Mouse (Mus musculus) embryonic facial prominence, embryonic 12.5 days (tissue): ENCODE results near the gene Ptpn14. TPM values are rescaled to one million over a fixed set of nuclear protein-coding genes. Genes with fewer than 3 reads are reported as not detected.
"Not testable (repeated sequence)": the region's sequence is repeated elsewhere in the genome, so short reads cannot be mapped to it uniquely, and the experiment has no call there.

Source experiments
- ATAC-seq: fragments of 200-750 bp; cut with Nextera tagmentation; 2 replicates; pipeline ENCODE4 v1.8.0; 2017; ENCODE audit not compliant: insufficient number of reproducible peaks, insufficient read depth, low FRiP score, low TSS enrichment
- H3K27ac ChIP-seq: fragments of 300-500 bp; sonication (generic); 2 replicates; pipeline ENCODE4 v1.5.1; 2016; ENCODE audit warnings: mild to moderate bottlenecking
- H3K27me3 ChIP-seq: fragments of 300-500 bp; sonication (generic); 2 replicates; pipeline ENCODE4 v1.6.1; 2016; ENCODE audit warnings: mild to moderate bottlenecking, moderate library complexity
- H3K36me3 ChIP-seq: fragments of 300-500 bp; sonication (generic); 2 replicates; pipeline ENCODE4 v1.6.1; 2016; ENCODE audit warnings: mild to moderate bottlenecking
- H3K4me1 ChIP-seq: fragments of 300-500 bp; sonication (generic); 2 replicates; pipeline ENCODE4 v1.6.1; 2016
- H3K4me2 ChIP-seq: fragments of 300-500 bp; sonication (generic); replicated peaks from 2 replicates; pipeline ENCODE4 v1.6.1; 2016; ENCODE audit warnings: mild to moderate bottlenecking, moderate library complexity
- H3K4me3 ChIP-seq: fragments of 300-500 bp; sonication (generic); 2 replicates; pipeline ENCODE4 v1.5.1; 2016; ENCODE audit warnings: mild to moderate bottlenecking
- H3K9ac ChIP-seq: fragments of 300-500 bp; sonication (generic); 2 replicates; pipeline ENCODE4 v1.6.1; 2016; ENCODE audit warnings: mild to moderate bottlenecking, moderate library complexity
- H3K9me3 ChIP-seq: fragments of 300-500 bp; sonication (generic); 2 replicates; pipeline ENCODE4 v1.6.1; 2016; ENCODE audit warnings: mild to moderate bottlenecking, moderate library complexity
- WGBS: fragments of 180-500 bp; shearing (Covaris S2); methylation state at CpG from one replicate; pipeline ENCODE4 v1.1.7; 2016; 5-methylcytosine and 5-hydroxymethylcytosine counted together
- polyA plus RNA-seq: library from polyadenylated mRNA; unstranded; fragments of >200 nt; fragmentation: Nextera tagmentation; extraction: Ambion mirVana; gene quantifications from 2 replicates; pipeline ENCODE4 v1.2.1, GENCODE M21; 2016

Gene Ptpn14
- 9.0 and 11.2 TPM in 2 replicates for polyA plus RNA-seq

DNA sequence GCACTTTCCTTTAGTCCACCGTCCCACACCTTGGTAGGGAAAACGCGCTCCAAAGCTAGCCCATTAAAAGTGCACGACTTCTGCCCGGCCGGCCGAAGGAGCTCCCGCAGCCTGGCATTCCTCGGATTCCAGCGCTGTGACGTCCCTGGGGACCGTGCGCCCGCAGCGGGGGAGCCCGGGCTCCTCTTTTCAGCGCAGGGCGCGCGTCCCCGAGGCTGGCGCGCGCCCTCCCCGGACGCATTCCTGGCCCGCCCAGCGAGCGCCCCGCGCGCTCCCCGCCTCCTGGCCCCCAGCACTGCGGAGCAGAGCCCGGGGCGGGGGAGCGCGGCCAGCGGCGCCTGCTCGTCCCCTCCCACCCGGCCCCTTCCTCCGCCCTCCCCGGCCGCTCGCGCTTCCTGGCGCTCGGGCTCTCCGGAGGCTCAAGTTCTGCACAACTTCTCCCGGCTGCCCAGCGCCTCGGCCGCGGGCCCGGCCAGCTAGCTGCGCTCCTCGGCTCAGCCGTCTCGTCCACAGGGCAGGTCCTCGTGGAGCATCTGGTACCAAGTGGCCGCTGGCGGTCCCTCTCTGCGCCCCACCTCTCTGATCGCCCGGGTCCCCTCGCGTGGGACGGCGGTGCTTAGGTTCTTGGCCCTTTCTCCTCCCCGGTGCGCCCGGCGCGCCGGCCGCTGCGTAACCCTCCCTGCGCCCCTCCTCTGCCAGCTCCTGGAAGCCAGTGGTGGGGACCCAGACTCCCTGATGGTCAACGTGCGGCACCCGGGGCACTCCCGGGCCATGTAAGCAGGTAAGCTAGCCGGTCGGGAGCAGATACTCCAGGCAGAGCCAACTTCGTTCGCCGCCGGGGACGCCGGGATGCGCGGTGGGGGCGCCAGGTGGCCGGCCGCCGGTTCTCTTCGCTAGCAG is at the start of gene Ptpn14:
Gene Ptpn14, plus strand, starts transcription at position 385 of the 900 bp plus-strand sequence.
- under 1% methylated on average over 92 of the region's 98 CpGs for WGBS
- Histone ChIP-seq H3K9ac (peak within 1 kb of the TSS; percentile 85), H3K4me2 (peak within 1 kb of the TSS; percentile 56), H3K27ac (peak within 1 kb of the TSS; percentile 93), H3K9me3 (no peaks in the 10 kb centered on the region), H3K4me1 (peaks cover 47% of the 10 kb centered on the region), H3K27me3 (no peaks in the 10 kb centered on the region), H3K36me3 (no peaks in the 10 kb centered on the region), H3K4me3 (peak within 1 kb of the TSS; percentile 66)
- ATAC-seq = peak; percentile 85

DNA sequence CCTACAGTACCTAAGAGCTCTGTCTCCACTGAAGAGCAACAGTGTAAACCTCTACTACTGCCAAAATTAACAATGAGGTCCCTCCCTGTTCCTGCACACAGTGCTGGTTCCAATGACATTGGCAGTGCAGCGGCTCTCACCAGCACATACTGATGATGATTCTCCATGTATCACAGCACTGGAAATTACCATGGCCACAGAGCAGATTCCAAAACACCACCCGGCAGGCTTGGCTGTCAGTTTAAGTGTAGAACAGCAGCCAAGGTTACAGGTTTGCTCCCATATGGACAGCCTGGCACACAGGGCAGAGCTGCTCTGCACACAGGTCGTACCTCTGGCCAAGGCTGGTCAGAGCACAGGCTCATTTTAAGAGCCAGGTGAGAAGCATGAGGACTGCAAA is 48.5 kb upstream of the Ptpn14 start:
- H3K36me3 ChIP-seq = peaks cover 69% of the 10 kb centered on the region
- WGBS = 95% methylated on average over 3 of the region's 3 CpGs
- no peaks in the 10 kb centered on the region for H3K27me3 ChIP-seq
- no peak for ATAC-seq
- no peak overlapping the region for H3K4me3 ChIP-seq
- no peaks in the 10 kb centered on the region for H3K4me1 ChIP-seq
- H3K9me3 ChIP-seq = no peaks in the 10 kb centered on the region
- no peak overlapping the region for H3K9ac ChIP-seq
- H3K4me2 ChIP-seq = no peak overlapping the region
- H3K27ac ChIP-seq = no peak overlapping the region

DNA sequence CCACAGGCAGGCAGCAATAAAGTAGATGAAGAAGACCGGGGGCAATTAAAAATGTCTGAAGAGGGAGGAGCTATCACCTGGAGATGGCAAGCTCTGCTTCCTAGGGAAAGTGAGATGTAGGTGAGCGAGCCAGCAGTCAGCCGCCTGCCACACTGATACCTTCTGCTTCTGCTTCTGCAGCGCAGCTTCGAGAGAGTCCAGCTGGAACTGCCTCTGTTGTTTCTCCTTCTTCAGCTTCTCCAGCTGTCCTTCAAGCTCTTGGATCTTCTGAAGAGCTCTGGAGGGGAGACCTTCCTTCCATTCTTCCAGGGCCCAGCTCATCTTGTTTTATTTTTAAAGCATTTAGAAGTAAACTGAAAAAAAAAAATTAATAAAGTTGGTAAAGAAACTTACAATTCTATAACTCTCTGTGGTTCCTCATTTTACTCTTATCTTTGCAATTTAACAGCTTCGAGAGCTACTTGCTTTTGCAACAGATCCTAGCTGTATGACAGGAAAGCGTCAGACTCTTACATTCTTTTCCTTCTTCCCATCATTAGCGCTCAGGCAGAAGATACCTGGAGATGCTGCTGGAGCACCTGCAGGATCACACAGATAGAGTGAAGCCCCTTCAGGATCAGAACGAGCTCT is 43.2 kb upstream of the Ptpn14 start:
- no peak overlapping the region for H3K4me3 ChIP-seq
- H3K9ac ChIP-seq = no peak overlapping the region
- H3K4me2 ChIP-seq = no peak overlapping the region
- peaks cover 37% of the 10 kb centered on the region for H3K36me3 ChIP-seq
- peaks cover 22% of the 10 kb centered on the region for H3K4me1 ChIP-seq
- no peaks in the 10 kb centered on the region for H3K9me3 ChIP-seq
- no peaks in the 10 kb centered on the region for H3K27me3 ChIP-seq
- WGBS = 94% methylated on average over 9 of the region's 9 CpGs
- no peak overlapping the region for H3K27ac ChIP-seq
- ATAC-seq = no peak

DNA sequence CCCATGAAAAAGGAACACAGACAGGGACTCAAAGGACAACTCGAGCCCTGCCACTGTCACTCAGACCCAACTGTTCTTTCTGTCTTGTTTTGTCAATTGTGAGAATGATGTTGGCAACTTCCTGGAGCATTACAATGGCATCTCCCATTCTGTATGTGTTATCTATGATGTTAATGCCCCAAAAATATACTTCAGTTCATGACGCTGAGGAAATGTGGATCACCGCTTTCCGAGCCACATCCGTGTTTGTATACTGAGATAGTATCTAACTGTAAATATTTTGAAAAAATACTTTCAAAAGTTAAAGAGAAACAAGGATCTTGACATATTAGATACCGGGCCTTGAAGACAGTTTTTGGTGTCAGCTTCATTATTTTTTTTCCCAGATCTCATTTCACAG is 42.0 kb upstream of the Ptpn14 start:
- Histone ChIP-seq H3K4me3 (no peak overlapping the region), H3K27ac (no peak overlapping the region), H3K4me2 (peak overlapping the region; percentile 88), H3K4me1 (peaks cover 22% of the 10 kb centered on the region), H3K9ac (no peak overlapping the region), H3K9me3 (no peaks in the 10 kb centered on the region), H3K36me3 (peaks cover 26% of the 10 kb centered on the region), H3K27me3 (no peaks in the 10 kb centered on the region)
- 86% methylated on average over 6 of the region's 6 CpGs for WGBS
- ATAC-seq = no peak

DNA sequence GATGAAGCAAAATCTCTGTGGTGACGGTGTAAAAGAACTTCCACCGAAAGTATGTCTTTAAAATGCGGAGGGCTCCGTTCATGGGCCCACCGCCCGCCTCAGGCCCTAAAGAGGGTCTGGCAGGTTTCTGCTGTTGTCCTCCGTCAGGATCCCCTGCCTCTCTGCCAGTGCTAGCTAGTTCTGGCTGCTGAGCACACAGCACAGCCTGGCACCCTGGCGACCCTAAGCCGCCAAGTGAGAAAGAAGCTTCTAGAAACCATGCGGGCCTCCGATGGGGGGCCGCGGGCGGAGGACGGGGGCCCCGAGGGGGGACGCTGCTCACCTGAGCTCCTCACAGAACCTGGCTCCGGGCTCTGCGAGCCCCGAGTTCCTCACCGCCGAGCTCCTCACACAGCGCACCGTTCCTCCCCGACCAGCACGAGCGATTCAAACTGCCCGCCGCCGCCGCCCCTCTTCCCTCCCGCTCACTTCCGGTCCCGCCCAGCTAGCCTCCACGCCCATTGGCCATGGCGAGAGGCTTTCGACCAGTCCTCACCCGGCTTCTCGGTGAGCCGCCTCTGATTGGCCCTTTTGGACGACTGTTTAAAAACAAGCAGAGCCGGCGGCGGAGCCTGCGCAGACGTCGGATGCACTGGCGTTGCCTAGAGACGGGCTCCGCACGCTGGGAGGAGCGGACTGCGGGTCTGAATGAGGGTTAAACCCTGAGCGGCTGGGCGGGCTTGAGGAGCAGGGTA is 40.2 kb upstream of the Ptpn14 start, which contains the start of gene Cenpf:
Gene Cenpf, minus strand, starts transcription at position 433 of the 734 bp plus-strand sequence.
- no peaks in the 10 kb centered on the region for H3K27me3 ChIP-seq
- WGBS = 2% methylated on average over 55 of the region's 55 CpGs
- H3K4me1 ChIP-seq = peaks cover 22% of the 10 kb centered on the region
- H3K27ac ChIP-seq = peak within 1 kb of the TSS; percentile 73
- H3K9me3 ChIP-seq = no peaks in the 10 kb centered on the region
- H3K4me2 ChIP-seq = peak within 1 kb of the TSS; percentile 88
- ATAC-seq = peak; percentile 100
- peaks cover 17% of the 10 kb centered on the region for H3K36me3 ChIP-seq
- peak within 1 kb of the TSS; percentile 81 for H3K4me3 ChIP-seq
- H3K9ac ChIP-seq = peak within 1 kb of the TSS; percentile 73

DNA sequence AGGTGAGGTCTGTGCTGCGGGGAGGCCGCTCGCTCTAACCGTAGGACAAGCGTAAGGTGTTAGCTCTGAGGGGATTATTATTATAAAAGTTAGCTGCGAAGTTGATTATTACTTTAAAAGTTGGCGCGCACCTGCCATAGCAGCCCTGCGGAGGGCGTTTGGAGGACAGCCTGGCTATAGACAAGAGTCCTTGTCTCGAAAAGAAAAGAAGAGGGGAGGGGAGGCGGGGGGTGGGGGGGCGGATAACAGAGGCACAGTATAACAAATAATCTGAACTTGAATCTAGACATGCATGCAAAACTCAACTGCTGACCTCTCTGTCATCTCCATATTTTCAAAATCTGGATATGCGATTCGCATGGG is 39.7 kb upstream of the Ptpn14 start:
- no peak; the same call in 1 of the 2 replicates for ATAC-seq
- H3K27ac ChIP-seq = peak overlapping the region; percentile 50; the same call in 1 of the 2 replicates

DNA sequence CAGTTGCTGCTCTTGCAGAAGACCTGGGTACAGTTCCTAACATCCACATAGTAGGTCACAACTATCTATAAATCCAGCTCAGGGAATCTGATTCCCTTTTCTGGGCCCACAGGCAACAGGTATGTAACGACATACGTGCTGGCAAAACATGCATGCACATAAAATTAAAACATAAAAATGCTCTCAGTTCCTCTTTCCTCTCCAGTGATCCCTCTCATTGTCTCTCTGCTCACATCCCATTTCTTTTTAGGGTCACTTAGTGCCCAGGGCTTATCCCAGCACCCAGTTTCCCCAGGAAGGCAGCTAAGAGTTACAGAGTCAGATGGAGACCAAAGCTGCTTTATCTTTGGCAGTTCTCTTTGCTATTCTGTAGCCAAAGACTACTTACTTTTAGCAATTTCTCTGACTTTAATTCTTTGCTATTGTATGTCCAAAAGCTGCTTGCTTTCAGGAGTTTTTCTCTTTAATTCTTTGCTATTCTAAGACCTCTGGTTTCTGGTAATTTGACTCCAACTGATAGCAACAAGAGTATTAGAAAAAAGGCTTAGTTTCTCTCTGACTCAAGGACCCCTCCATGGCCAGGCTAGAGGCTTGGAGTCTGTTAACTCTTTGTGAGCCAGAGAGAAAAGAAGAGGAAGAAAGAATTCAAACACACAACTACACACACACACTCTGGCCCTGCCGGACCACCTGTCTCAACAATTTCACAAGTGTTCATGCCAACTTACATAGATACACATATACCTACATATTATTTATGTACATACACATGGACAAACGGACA is 38.8 kb upstream of the Ptpn14 start:
- Histone ChIP-seq H3K4me1 (peaks cover 22% of the 10 kb centered on the region), H3K9ac (no peak overlapping the region), H3K27me3 (no peaks in the 10 kb centered on the region), H3K27ac (peak overlapping the region; percentile 47; the same call in 1 of the 2 replicates), H3K4me3 (peak overlapping the region; percentile 81), H3K36me3 (peaks cover 6% of the 10 kb centered on the region), H3K9me3 (no peaks in the 10 kb centered on the region), H3K4me2 (peak overlapping the region; percentile 88)
- no peak for ATAC-seq
- WGBS = 34% methylated on average over 4 of the region's 4 CpGs

More for the DNA sequence above, 39.7 kb upstream of the Ptpn14 start:
- Histone ChIP-seq H3K36me3 (peaks cover 14% of the 10 kb centered on the region), H3K9me3 (no peaks in the 10 kb centered on the region), H3K4me2 (peak overlapping the region; percentile 88), H3K4me1 (peaks cover 22% of the 10 kb centered on the region), H3K9ac (peak overlapping the region; percentile 31; the same call in 1 of the 2 replicates), H3K27me3 (no peaks in the 10 kb centered on the region), H3K4me3 (peak overlapping the region; percentile 81)
- WGBS = under 1% methylated on average over 15 of the region's 15 CpGs

DNA sequence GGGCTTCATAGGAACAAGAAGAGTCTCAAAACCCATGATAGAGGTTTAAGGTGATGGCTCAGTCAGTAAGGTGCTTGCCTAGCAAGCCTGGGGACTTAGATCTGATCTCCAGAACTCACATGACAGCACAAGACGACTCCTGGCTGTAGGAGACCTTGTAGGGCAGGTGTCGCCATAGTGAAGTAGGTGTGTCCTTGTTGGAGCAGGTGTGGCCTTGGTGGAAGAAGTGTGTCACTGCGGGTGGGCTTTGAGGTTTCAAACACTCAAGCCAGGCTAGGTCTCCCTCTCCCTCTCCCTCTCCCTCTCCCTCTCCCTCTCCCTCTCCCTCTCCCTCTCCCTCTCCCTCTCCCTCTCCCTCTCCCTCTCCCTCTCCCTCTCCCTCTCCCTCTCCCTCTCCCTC is 35.6 kb upstream of the Ptpn14 start:
- H3K27me3 ChIP-seq, H3K4me1 ChIP-seq, H3K4me2 ChIP-seq, H3K9me3 ChIP-seq, H3K36me3 ChIP-seq, H3K4me3 ChIP-seq, H3K27ac ChIP-seq, ATAC-seq, H3K9ac ChIP-seq: not testable (repeated sequence)
- WGBS = 36% methylated on average over 3 of the region's 3 CpGs

DNA sequence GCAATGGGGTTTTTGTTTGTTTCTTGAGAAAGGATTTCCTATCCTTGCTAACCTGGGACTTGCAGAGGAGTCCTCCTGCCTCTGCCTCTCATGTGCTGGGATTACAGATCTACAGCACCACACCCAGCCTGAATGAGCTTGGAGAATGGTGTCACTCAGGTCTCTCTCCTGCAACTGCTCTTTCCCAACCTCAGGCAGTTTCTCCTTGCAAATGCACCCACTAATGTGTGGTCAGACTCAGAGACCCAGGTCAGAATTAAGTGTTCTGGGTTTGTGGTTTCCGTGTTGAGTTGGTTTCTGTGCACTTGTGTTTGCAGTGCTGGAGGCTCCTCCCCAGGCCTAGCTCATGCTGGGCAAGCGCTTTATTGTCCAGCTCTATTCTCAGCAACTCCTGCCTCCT is 33.7 kb upstream of the Ptpn14 start:
- 76% methylated on average over 2 of the region's 2 CpGs for WGBS

DNA sequence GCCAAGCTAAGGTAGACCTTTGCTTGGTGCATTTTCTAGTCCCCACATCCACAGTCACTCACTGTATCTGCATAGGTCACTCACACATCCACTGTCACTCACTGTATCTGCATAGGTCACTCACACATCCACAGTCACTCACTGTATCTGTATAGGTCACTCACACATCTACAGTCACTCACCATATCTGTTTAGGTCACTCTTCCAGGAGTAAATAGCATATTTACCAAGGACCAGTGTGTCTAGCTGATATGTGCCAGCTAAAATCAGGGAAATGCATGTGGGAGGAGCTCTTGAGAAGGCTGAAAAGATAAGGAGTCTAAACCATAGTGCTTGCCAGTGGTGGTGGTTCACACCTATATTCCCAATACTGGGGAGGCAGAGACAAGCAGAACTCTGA is 32.7 kb upstream of the Ptpn14 start:
- Histone ChIP-seq H3K27me3 (no peaks in the 10 kb centered on the region), H3K4me1 (no peaks in the 10 kb centered on the region), H3K4me2 (no peak overlapping the region), H3K4me3 (no peak overlapping the region), H3K9me3 (no peaks in the 10 kb centered on the region), H3K9ac (no peak overlapping the region), H3K36me3 (no peaks in the 10 kb centered on the region), H3K27ac (no peak overlapping the region)
- ATAC-seq = no peak

More for the DNA sequence above, 33.7 kb upstream of the Ptpn14 start:
- Histone ChIP-seq H3K27ac (no peak overlapping the region), H3K9me3 (no peaks in the 10 kb centered on the region), H3K4me1 (no peaks in the 10 kb centered on the region), H3K27me3 (no peaks in the 10 kb centered on the region), H3K9ac (no peak overlapping the region), H3K36me3 (no peaks in the 10 kb centered on the region), H3K4me3 (no peak overlapping the region), H3K4me2 (no peak overlapping the region)
- ATAC-seq = no peak

DNA sequence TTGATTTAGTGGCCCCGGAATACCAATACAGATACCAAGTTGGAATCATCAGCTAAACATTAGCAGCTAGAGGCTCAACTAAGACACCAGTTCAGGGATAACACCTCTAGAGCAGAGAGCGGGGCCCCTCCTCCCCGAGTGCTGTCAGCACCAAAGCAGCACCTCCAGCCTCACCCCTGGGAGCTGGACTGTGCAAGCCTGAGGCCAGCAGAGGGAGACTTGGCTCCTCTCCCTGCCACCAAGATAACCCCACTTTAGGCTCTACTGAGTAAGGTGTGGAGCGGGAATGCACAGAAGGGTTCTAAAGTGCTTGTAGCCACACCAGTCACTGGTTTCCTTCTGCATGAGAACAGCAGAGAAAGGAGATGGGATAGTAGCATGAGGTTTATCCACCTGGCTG is 29.7 kb upstream of the Ptpn14 start:
- no peak overlapping the region for H3K27ac ChIP-seq
- no peak overlapping the region for H3K9ac ChIP-seq
- H3K4me2 ChIP-seq = no peak overlapping the region
- no peaks in the 10 kb centered on the region for H3K27me3 ChIP-seq
- no peaks in the 10 kb centered on the region for H3K4me1 ChIP-seq
- 69% methylated on average over 4 of the region's 4 CpGs for WGBS
- H3K36me3 ChIP-seq = no peaks in the 10 kb centered on the region
- no peak for ATAC-seq
- no peaks in the 10 kb centered on the region for H3K9me3 ChIP-seq
- H3K4me3 ChIP-seq = no peak overlapping the region
